Mouse (Mus musculus) gastrocnemius, postnatal 10 days (tissue): ENCODE data around the gene Hapln2. TPM values are rescaled to one million over a fixed set of nuclear protein-coding genes. Genes with fewer than 3 reads are reported as not detected.

Source experiments
- DNase-seq: peaks from one replicate; pipeline ENCODE4 v3.0.0; 2021; ENCODE audit warnings: mixed read lengths
- total RNA-seq, 2 experiments: library from RNA; stranded (reverse); gene quantifications; 2 replicates each; pipeline ENCODE4 v1.2.3; 2021

Hapln2 gene
- total RNA-seq, 2 experiments from 2014 or later, result not detected

DNA sequence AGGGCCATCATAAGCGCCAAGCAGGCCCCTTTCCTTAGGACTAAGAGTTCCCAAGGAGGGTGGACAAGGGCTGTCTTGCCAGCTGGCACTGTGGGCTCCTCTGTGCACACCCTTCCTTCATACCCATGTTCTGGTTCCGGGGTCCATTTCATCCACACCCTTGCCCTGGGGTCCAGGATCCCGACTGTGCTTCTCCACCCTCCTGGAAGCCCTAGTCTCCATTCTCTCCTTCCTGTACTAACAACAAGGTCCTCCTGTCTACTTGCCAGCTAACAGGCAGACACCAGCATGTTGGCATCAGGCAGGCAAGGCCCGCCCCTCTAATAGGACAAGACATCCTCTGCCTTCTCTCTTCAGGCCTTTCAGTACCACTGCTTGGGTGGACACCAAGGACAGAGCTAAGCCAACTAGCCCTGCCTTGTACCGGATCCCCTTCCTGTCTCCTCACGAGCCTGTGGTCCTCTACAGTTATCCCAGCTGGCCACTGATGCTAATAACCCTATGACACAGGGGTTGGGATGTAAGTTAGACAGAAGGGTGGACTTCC, 46.1 kb downstream of the Hapln2 start:
- no peak for DNase-seq

DNA sequence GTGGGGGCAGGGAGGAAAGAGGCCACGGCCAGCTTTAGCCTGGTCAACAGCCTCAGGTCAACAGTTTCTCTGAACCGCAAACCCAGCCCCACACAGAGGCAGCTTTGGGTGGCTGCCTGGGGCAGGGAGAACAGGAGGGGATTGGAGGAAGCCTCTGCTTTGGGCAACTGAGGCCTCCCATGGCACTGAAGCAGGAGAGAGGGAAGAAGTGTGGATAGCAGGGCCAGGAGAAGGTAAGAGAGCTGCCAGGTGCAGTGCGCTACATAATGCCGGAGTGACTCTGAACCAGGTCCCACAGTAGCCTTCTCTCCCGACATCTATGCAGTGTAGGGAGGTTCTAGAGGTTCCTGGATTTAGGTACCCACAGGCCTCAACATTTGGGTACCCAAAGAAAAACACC, 46.7 kb downstream of the Hapln2 start:
- DNase-seq, result no peak

DNA sequence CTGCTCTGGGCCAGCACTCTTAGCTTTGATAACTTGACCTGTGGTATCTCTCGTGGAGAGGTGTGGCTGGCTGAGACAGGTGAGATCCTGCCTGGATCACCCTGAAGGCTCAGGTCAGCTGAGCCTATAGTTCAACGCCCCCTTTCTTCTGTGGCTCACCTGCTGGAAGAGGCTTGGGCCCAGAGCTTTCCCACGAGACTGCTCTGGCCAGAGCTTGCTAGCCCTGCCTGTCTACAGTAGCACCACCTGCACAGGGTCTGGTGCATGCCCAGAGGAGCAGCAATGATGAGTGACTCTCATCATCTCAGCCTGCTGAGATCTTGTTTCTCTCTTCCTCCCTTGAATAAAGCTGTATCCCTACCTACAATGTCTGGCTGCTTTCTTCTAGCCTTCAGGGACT, 47.3 kb downstream of the Hapln2 start:
- DNase-seq, result no peak

DNA sequence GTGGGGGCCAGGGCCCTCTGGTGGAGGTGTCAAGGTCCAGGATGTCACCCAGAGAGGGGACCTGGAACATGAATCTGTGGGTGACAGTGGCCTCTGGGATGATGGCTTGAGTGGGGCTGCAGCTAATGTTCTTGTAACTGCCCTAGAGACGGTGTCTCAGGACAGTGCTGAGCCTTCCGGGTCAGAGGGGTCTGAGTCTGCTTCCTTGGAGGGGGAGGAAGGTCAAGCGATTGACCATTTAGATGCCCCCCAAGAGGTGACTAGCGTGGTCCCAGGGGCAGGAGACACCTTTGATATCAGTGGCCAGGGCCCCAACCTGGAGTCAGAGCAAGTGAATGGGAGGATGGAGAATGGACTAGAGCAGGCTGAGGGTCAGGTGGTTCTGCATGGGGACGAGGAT, 47.9 kb downstream of the Hapln2 start:
- no peak for DNase-seq

DNA sequence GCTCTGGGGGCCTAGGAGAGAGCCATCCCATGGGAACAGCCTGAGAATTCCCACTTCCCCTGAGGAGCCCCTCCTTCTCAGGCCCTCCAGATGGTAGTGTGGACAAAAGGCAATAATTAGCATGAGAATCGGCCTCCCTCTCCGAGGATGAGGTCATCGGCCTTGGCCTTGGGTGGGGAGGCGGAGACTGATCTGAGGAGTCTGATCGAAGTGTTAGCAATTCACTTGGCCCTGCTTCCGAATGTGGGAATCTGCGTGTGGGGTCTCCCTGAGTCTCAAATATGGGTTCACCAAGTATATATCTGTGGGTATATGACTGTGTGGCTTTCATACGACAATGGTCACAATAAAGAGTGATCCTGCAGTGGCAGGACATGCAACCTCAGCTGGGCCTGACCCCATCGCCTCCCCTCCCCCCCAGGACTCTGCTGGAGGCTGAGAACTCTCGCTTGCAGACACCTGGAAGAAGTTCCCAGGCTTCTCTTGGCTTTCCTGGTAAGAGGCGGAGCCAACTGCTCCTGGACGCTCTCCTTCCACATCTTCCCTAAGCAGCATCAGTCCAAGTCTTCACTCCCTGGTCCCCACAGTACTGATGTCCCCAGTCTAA, 52.9 kb downstream of the Hapln2 start:
- no peak for DNase-seq

DNA sequence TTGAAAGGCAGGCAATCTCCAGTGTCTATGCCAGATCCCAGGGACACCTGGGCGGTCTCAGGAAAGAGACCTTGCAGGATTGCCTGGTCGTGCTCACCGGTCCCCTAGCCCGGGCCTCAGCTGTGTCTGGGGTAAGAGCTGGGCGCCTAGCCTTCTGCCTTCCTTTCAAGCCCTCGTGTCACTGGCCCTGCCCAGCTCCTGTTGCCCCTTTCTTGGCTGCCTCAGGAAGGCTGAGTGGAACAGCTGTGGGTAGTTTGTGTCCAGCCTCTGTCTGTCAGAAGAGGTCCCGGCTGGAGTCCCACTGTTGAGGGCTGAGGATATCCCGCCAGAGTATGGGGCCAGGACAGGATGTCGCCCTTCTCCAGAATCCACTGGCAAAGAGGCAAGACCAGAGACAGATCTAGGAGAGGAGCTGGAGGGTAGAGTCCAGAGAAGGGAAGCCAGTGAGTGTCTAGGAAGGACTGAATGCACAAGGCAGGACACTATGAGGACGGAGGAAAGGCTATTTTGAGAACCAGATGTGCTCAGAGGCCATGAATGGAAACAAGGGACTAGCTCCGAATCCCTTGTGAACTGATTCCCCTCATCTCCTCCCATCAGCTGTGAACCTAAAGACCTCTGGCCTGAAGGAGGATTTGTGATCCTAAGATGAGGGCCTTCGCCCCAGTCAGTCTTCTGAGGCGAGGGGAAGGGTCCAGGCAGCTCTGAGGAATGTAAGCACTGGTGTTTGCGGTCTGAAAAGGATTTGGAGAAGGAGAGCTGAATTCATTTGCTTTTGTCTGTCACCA, 53.6 kb downstream of the Hapln2 start:
- DNase-seq, result no peak

DNA sequence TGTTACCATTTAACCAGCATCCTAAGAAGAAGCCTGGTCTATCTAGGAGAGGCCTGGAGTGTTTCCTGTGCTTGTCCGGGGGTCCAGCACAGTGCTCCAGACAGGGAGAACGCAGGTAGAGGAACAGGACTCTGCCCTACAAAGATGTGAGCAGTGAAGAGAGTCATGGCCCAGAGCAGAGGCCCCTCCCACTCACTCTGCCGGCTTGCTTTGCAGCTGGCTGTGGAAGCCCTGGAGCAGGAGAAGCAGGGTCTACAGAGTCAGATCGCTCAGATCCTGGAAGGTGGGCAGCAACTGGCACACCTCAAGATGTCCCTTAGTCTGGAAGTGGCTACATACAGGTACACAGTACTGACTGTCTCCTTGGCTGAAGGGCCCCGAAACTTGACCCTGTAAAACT, 54.6 kb downstream of the Hapln2 start:
- DNase-seq, result no peak

DNA sequence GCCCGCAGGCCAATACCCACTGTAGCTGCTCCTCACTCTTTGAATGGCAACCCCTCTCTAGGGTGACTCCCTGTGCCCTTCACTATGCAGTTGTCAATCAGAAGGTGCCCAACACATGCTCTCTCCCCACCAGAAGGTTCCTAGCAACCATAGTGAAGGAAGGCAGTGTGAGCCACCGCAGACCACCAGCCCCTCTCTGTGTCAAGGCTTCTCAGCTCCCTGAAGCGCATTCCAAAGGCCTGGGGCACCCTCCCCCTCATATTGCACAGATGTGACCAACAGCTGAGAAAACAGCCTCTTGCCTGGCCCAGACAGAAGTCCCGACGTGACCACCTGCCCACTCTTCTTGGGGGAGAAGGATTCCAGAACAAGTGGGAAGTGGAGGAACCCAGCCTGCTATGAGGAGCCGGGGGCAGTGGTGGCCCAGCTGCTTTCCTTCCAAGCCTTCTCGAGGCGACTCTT, 55.1 kb downstream of the Hapln2 start:
- DNase-seq, result no peak

Other genes with a start within 250 kb of the Hapln2 start
- gene Ntrk1, start 232.4 kb downstream of the Hapln2 start, total RNA-seq, result under 1 TPM; 0.09 TPM
- gene Insrr, start 230.6 kb downstream of the Hapln2 start, total RNA-seq, result under 1 TPM; 0.19 to 0.56 TPM
- 10 to 100 TPM; 19.6 to 19.7 TPM for gene Pear1, start 203.3 kb downstream of the Hapln2 start, total RNA-seq
- gene Sh2d2a, start 180.8 kb downstream of the Hapln2 start, total RNA-seq, result under 1 TPM in 1 of 2 experiments, not detected in 1; 0.18 TPM
- 10 to 100 TPM; 44.2 to 47.7 TPM for gene Prcc, start 142.0 kb downstream of the Hapln2 start, total RNA-seq
- 100 to 1,000 TPM; 192 to 197 TPM for gene Hdgf, start 121.3 kb downstream of the Hapln2 start, total RNA-seq
- 10 to 100 TPM; 47.3 to 55.6 TPM for gene Mrpl24, start 108.1 kb downstream of the Hapln2 start, total RNA-seq
- 10 to 100 TPM; 10.7 to 15.0 TPM for gene Isg20l2, start 97.3 kb downstream of the Hapln2 start, total RNA-seq
- 1 to 10 TPM; 4.8 to 7.0 TPM for gene Rrnad1, start 96.9 kb downstream of the Hapln2 start, total RNA-seq
- gene Crabp2, start 78.9 kb downstream of the Hapln2 start, total RNA-seq, result 1 to 10 TPM in 1 of 2 experiments, under 1 TPM in 1; 0.96 to 1.1 TPM
- gene Nes, start 56.5 kb downstream of the Hapln2 start, total RNA-seq, result 10 to 100 TPM; 72.4 to 87.7 TPM
- 1 to 10 TPM in 1 of 2 experiments, under 1 TPM in 1; 0.61 to 1.9 TPM for gene Bcan, start 27.4 kb downstream of the Hapln2 start, total RNA-seq
- 10 to 100 TPM; 12.5 to 14.7 TPM for gene Gpatch4, start 15.5 kb upstream of the Hapln2 start, total RNA-seq
- 10 to 100 TPM; 52.5 to 57.1 TPM for gene Naxe, start 30.9 kb upstream of the Hapln2 start, total RNA-seq
- gene Ttc24, start 50.7 kb upstream of the Hapln2 start, total RNA-seq, result not detected
- gene Iqgap3, start 54.4 kb upstream of the Hapln2 start, total RNA-seq, result 1 to 10 TPM; 5.6 to 8.3 TPM
- gene Mef2d, start 114.8 kb upstream of the Hapln2 start, total RNA-seq, result 100 to 1,000 TPM; 148 to 163 TPM
- gene Rhbg, start 227.1 kb upstream of the Hapln2 start, total RNA-seq, result not detected